Mouse (Mus musculus): ENCODE measurements around the gene Naa35. TPM values are rescaled to one million over a fixed set of nuclear protein-coding genes. Genes with fewer than 3 reads are reported as not detected.

Naa35 gene
- total RNA-seq (2017) = 58.2 and 78.1 TPM in 2 replicates

- peak; percentile 97 to 98 for ATAC-seq (replicated peaks in 1 of 2; ENCODE audit: insufficient read depth in 1 of 2, low FRiP score in 2 of 2, low TSS enrichment in 1 of 2, low read depth in 1 of 2, poor library complexity in 2 of 2, severe bottlenecking in 2 of 2)
Measured at GRCm38 (mm10) chr13:59584947-59585647, at the start of gene Naa35, which contains the start of gene Agtpbp1. Gene Naa35 (plus strand): TSS chr13:59585259. Gene Agtpbp1 (minus strand): TSS chr13:59585227.

- no peak for ATAC-seq (replicated peaks in 1 of 2; ENCODE audit: insufficient read depth in 1 of 2, low FRiP score in 2 of 2, low TSS enrichment in 1 of 2, low read depth in 1 of 2, poor library complexity in 2 of 2, severe bottlenecking in 2 of 2)
Measured at GRCm38 (mm10) chr13:59535746-59536145, 49.3 kb upstream of the Naa35 start.

- ATAC-seq (replicated peaks in 1 of 2; ENCODE audit: insufficient read depth in 1 of 2, low FRiP score in 2 of 2, low TSS enrichment in 1 of 2, low read depth in 1 of 2, poor library complexity in 2 of 2, severe bottlenecking in 2 of 2) = no peak
Measured at GRCm38 (mm10) chr13:59536631-59537030, 48.4 kb upstream of the Naa35 start.

- no peak for ATAC-seq (replicated peaks in 1 of 2; ENCODE audit: insufficient read depth in 1 of 2, low FRiP score in 2 of 2, low TSS enrichment in 1 of 2, low read depth in 1 of 2, poor library complexity in 2 of 2, severe bottlenecking in 2 of 2)
Measured at GRCm38 (mm10) chr13:59538661-59539060, 46.4 kb upstream of the Naa35 start.

- ATAC-seq (replicated peaks in 1 of 2; ENCODE audit: insufficient read depth in 1 of 2, low FRiP score in 2 of 2, low TSS enrichment in 1 of 2, low read depth in 1 of 2, poor library complexity in 2 of 2, severe bottlenecking in 2 of 2) = no peak
Measured at GRCm38 (mm10) chr13:59540030-59540429, 45.0 kb upstream of the Naa35 start.

GRCm38 (mm10) chr13:59542411-59542810 is 42.6 kb upstream of the Naa35 start:
- ATAC-seq (replicated peaks in 1 of 2; ENCODE audit: insufficient read depth in 1 of 2, low FRiP score in 2 of 2, low TSS enrichment in 1 of 2, low read depth in 1 of 2, poor library complexity in 2 of 2, severe bottlenecking in 2 of 2) = no peak

- peak; percentile 33 to 49; a peak in 3 of 4 replicates for ATAC-seq (replicated peaks in 1 of 2; ENCODE audit: insufficient read depth in 1 of 2, low FRiP score in 2 of 2, low TSS enrichment in 1 of 2, low read depth in 1 of 2, poor library complexity in 2 of 2, severe bottlenecking in 2 of 2)
Measured at GRCm38 (mm10) chr13:59547091-59547490, 38.0 kb upstream of the Naa35 start.

- ATAC-seq (replicated peaks in 1 of 2; ENCODE audit: insufficient read depth in 1 of 2, low FRiP score in 2 of 2, low TSS enrichment in 1 of 2, low read depth in 1 of 2, poor library complexity in 2 of 2, severe bottlenecking in 2 of 2) = no peak
Measured at GRCm38 (mm10) chr13:59547716-59548115, 37.3 kb upstream of the Naa35 start.

GRCm38 (mm10) chr13:59549318-59549798 is 35.7 kb upstream of the Naa35 start:
- ATAC-seq (replicated peaks in 1 of 2; ENCODE audit: insufficient read depth in 1 of 2, low FRiP score in 2 of 2, low TSS enrichment in 1 of 2, low read depth in 1 of 2, poor library complexity in 2 of 2, severe bottlenecking in 2 of 2) = no peak

- no peak for ATAC-seq (replicated peaks in 1 of 2; ENCODE audit: insufficient read depth in 1 of 2, low FRiP score in 2 of 2, low TSS enrichment in 1 of 2, low read depth in 1 of 2, poor library complexity in 2 of 2, severe bottlenecking in 2 of 2)
Measured at GRCm38 (mm10) chr13:59552286-59552685, 32.8 kb upstream of the Naa35 start.

GRCm38 (mm10) chr13:59552751-59553150 is 32.3 kb upstream of the Naa35 start:
- no peak for ATAC-seq (replicated peaks in 1 of 2; ENCODE audit: insufficient read depth in 1 of 2, low FRiP score in 2 of 2, low TSS enrichment in 1 of 2, low read depth in 1 of 2, poor library complexity in 2 of 2, severe bottlenecking in 2 of 2)

- no peak for ATAC-seq (replicated peaks in 1 of 2; ENCODE audit: insufficient read depth in 1 of 2, low FRiP score in 2 of 2, low TSS enrichment in 1 of 2, low read depth in 1 of 2, poor library complexity in 2 of 2, severe bottlenecking in 2 of 2)
Measured at GRCm38 (mm10) chr13:59554772-59555505, 30.1 kb upstream of the Naa35 start.

- no peak for ATAC-seq (replicated peaks in 1 of 2; ENCODE audit: insufficient read depth in 1 of 2, low FRiP score in 2 of 2, low TSS enrichment in 1 of 2, low read depth in 1 of 2, poor library complexity in 2 of 2, severe bottlenecking in 2 of 2)
Measured at GRCm38 (mm10) chr13:59555613-59556192, 29.4 kb upstream of the Naa35 start.

GRCm38 (mm10) chr13:59556670-59557069 is 28.4 kb upstream of the Naa35 start:
- peak; percentile 53 to 75; a peak in 3 of 4 replicates for ATAC-seq (replicated peaks in 1 of 2; ENCODE audit: insufficient read depth in 1 of 2, low FRiP score in 2 of 2, low TSS enrichment in 1 of 2, low read depth in 1 of 2, poor library complexity in 2 of 2, severe bottlenecking in 2 of 2)

GRCm38 (mm10) chr13:59557185-59557985 is 27.7 kb upstream of the Naa35 start:
- ATAC-seq (replicated peaks in 1 of 2; ENCODE audit: insufficient read depth in 1 of 2, low FRiP score in 2 of 2, low TSS enrichment in 1 of 2, low read depth in 1 of 2, poor library complexity in 2 of 2, severe bottlenecking in 2 of 2) = peak; percentile 51 to 68

- peak in 1 of 2 experiments; percentile 6; a peak in 1 of 4 replicates for ATAC-seq (replicated peaks in 1 of 2; ENCODE audit: insufficient read depth in 1 of 2, low FRiP score in 2 of 2, low TSS enrichment in 1 of 2, low read depth in 1 of 2, poor library complexity in 2 of 2, severe bottlenecking in 2 of 2)
Measured at GRCm38 (mm10) chr13:59558776-59559175, 26.3 kb upstream of the Naa35 start.

- 0 out of 4 replicates have a peak, but pooled peaks of 1 of the 2 experiments have one; percentile 35 for ATAC-seq (replicated peaks in 1 of 2; ENCODE audit: insufficient read depth in 1 of 2, low FRiP score in 2 of 2, low TSS enrichment in 1 of 2, low read depth in 1 of 2, poor library complexity in 2 of 2, severe bottlenecking in 2 of 2)
Measured at GRCm38 (mm10) chr13:59562471-59562870, 22.6 kb upstream of the Naa35 start.

Measured in hematopoietic stem cell, adult 5-6 weeks (primary cell).